Mouse (Mus musculus) neural tube, embryonic 11.5 days (tissue): ENCODE measurements around the gene Nxph4. TPM values are rescaled to one million over a fixed set of nuclear protein-coding genes. Genes with fewer than 3 reads are reported as not detected.

Experiments
- ATAC-seq: fragments of 200-750 bp; cut with Nextera tagmentation; 2 replicates; pipeline ENCODE4 v1.8.0; 2017; ENCODE audit warnings: moderate number of reproducible peaks, mild to moderate bottlenecking, moderate TSS enrichment, moderate library complexity; ENCODE audit not compliant: insufficient read depth, low FRiP score, low TSS enrichment
- DNase-seq: peaks from one replicate; pipeline ENCODE4 v3.0.0-alpha.2; 2015; ENCODE audit warnings: low spot score
- H3K27ac ChIP-seq: fragments of 300-500 bp; sonication (generic); 2 replicates; pipeline ENCODE4 v1.5.1; 2014; ENCODE audit warnings: low read depth, mild to moderate bottlenecking, low read length
- H3K27me3 ChIP-seq: fragments of 300-500 bp; sonication (generic); 2 replicates; pipeline ENCODE4 v1.6.1; 2014; ENCODE audit warnings: mild to moderate bottlenecking, low read length, mixed read lengths; ENCODE audit not compliant: control insufficient read depth, insufficient read depth
- H3K36me3 ChIP-seq: fragments of 300-500 bp; sonication (generic); 2 replicates; pipeline ENCODE4 v1.6.1; 2014; ENCODE audit warnings: mild to moderate bottlenecking, low read length, moderate library complexity, mixed read lengths; ENCODE audit not compliant: control insufficient read depth, insufficient read depth
- H3K4me1 ChIP-seq: fragments of 300-500 bp; sonication (generic); 2 replicates; pipeline ENCODE4 v1.6.1; 2014; ENCODE audit warnings: low read length, mixed read lengths; ENCODE audit not compliant: control insufficient read depth, insufficient read depth
- H3K4me2 ChIP-seq: fragments of 300-500 bp; sonication (generic); 2 replicates; pipeline ENCODE4 v1.6.1; 2014; ENCODE audit warnings: low read depth, mild to moderate bottlenecking, moderate library complexity
- H3K4me3 ChIP-seq: fragments of 300-500 bp; sonication (generic); 2 replicates; pipeline ENCODE4 v1.5.1; 2014; ENCODE audit warnings: low read depth, low read length
- H3K9ac ChIP-seq: fragments of 300-500 bp; sonication (generic); 2 replicates; pipeline ENCODE4 v1.6.1; 2014; ENCODE audit warnings: mild to moderate bottlenecking, low read length
- H3K9me3 ChIP-seq: fragments of 300-500 bp; sonication (generic); 2 replicates; pipeline ENCODE4 v1.6.1; 2016; ENCODE audit warnings: low read length; ENCODE audit not compliant: control insufficient read depth
- WGBS: fragments of 180-500 bp; shearing (Covaris S2); extraction: QIAGEN DNeasy Blood & Tissue Kit; methylation state at CpG from one replicate; pipeline ENCODE4 v1.1.7; 2014; 5-methylcytosine and 5-hydroxymethylcytosine counted together
- polyA plus RNA-seq: library from polyadenylated mRNA; unstranded; fragments of >200 nt; fragmentation: Nextera tagmentation; extraction: Ambion mirVana; gene quantifications from 2 replicates; pipeline ENCODE4 v1.2.1, GENCODE M21; 2014

Gene Nxph4
- polyA plus RNA-seq, 1 experiment from 2014 or later = 45.7 TPM

DNA sequence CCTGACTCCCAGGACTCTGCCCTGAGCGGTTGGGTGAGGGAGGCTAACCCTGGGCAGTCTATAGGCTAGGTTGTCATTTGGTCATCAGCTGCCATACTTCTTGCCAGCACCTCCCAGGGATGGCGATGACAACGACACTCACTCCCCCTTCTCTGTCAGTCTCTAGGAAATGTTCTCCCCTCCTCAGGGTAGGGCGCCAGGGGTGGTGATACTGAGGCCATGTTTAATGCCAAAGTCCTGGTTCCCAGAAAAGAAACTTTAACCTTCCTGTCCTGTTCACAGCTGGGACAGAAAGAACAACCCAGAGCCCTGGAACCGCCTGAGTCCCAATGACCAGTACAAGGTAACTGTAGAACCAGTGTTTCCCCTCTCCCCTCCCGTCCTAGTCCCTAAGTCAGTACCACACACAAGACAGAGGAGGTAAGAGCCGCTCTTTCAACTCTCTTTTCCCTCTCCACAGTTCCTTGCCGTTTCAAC lies 18.3 kb downstream of the Nxph4 start:
- H3K27ac ChIP-seq = no peak overlapping the region
- H3K27me3 ChIP-seq = peaks cover 30% of the 10 kb centered on the region
- DNase-seq (peak; percentile 14), ATAC-seq (no peak)
- peaks cover 2% of the 10 kb centered on the region; the same call in 1 of the 2 replicates for H3K36me3 ChIP-seq
- H3K9me3 ChIP-seq = no peaks in the 10 kb centered on the region
- WGBS = 13% methylated on average over 8 of the region's 8 CpGs
- H3K4me3 ChIP-seq = no peak overlapping the region
- H3K4me2 ChIP-seq = peak overlapping the region; percentile 26
- peak overlapping the region; percentile 2; the same call in 1 of the 2 replicates for H3K9ac ChIP-seq
- H3K4me1 ChIP-seq = peaks cover 49% of the 10 kb centered on the region

DNA sequence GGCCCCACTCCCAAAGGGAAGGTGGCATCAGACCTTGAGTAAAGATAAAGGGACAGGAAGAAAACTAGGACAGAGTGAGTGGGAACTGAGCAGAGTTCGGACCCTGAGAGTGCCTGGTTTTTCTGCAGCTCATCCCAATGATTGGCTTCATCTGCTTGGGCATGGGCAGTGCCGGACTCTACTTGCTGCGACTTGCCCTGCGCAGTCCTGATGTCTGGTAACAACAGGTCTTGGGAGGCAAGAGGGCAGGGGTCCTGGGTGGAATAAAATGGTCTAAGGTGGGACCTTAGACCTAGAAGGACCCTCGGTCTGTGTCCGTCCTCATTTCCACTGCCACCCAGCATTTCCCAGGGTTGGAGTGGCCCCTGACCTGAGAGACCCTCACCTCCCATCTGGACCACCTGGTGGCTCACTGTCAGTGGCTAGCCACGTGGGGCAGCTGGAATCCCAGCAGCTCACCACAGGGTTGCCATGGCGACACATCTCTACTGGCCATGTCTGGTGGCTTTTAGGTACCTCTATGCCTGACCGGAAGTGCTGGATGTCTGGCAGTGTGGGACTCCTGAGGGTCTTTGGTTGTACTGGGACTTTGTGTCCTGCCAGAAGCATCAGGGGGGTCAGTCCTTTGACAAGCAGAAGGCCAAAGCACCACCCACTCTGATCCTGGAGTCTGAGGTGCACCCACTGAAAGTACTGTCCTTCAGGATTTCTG lies 18.9 kb downstream of the Nxph4 start:
- Histone ChIP-seq H3K4me2 (no peak overlapping the region), H3K4me3 (no peak overlapping the region), H3K9ac (no peak overlapping the region), H3K27ac (no peak overlapping the region), H3K36me3 (peaks cover 2% of the 10 kb centered on the region; the same call in 1 of the 2 replicates), H3K9me3 (no peaks in the 10 kb centered on the region), H3K27me3 (peaks cover 36% of the 10 kb centered on the region), H3K4me1 (peaks cover 53% of the 10 kb centered on the region)
- ATAC-seq = no peak
- peak; percentile 34 for DNase-seq
- WGBS = 25% methylated on average over 9 of the region's 9 CpGs

DNA sequence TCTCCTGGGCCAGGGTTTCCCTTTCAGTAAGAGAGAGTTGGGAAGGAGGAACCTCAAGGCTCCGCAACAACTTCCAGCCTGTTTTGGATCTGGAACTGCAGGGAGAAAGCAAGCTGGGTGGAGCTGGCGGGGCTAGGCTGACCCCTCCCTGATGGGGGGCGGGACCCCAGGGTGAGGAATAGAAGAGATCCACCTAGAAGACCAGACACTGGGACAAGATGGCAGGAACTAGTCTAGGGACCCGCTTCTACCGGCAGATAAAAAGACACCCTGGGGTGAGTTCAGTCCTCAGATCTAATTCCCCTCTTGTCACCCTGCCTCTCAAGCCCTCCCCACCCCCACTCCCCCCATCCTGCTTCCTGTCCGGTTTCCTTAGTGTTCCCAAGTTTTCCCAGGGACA lies 19.6 kb downstream of the Nxph4 start, which contains the start of gene Ndufa4l2:
Gene Ndufa4l2, plus strand, starts transcription at position 204 of the 400 bp plus-strand sequence.
- H3K4me1 ChIP-seq = peaks cover 60% of the 10 kb centered on the region
- H3K27me3 ChIP-seq = peaks cover 38% of the 10 kb centered on the region
- DNase-seq = peak; percentile 14
- peaks cover 2% of the 10 kb centered on the region; the same call in 1 of the 2 replicates for H3K36me3 ChIP-seq
- no peak within 1 kb of the TSS for H3K4me3 ChIP-seq
- WGBS = 11% methylated on average over 6 of the region's 6 CpGs
- no peak for ATAC-seq
- peak within 1 kb of the TSS; percentile 15; the same call in 1 of the 2 replicates for H3K4me2 ChIP-seq
- H3K27ac ChIP-seq = peak within 1 kb of the TSS; percentile 2; the same call in 1 of the 2 replicates
- no peaks in the 10 kb centered on the region for H3K9me3 ChIP-seq
- peak within 1 kb of the TSS; percentile 9 for H3K9ac ChIP-seq

DNA sequence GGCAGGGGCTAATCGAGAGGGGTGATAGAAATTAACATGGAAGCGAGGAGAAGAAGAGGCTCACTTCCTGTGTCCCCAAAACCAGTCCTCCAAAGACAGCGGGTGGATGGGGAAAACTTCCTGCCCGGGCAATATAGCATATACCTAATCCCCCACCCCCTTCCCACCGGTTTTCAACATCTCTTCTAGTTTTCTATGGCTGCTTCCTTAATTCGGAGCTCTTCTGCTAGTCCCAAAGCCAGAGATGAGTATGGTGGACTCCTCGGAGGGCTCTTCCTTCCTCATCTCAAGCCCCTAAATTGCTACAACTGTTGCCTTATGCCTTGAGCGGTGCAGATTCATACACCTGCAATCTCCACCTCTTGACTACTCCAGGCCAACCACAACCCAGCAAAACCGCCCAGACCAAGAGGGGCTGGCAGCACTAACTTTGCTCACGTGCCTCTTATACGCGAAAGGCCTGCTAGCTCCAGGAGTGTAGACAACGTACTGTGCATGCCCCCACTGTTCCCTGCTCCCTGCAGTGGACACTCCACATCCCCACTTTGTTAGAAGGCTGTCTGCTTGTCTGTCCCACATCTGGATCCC lies 20.2 kb downstream of the Nxph4 start:
- H3K9me3 ChIP-seq = no peaks in the 10 kb centered on the region
- H3K27me3 ChIP-seq = peaks cover 39% of the 10 kb centered on the region
- H3K4me1 ChIP-seq = peaks cover 65% of the 10 kb centered on the region
- H3K9ac ChIP-seq = no peak overlapping the region; the same call in 1 of the 2 replicates
- 10% methylated on average over 13 of the region's 13 CpGs for WGBS
- no peaks in the 10 kb centered on the region; the same call in 1 of the 2 replicates for H3K36me3 ChIP-seq
- H3K4me2 ChIP-seq = no peak overlapping the region; the same call in 1 of the 2 replicates
- no peak overlapping the region for H3K27ac ChIP-seq
- DNase-seq (no peak), ATAC-seq (no peak)
- H3K4me3 ChIP-seq = no peak overlapping the region

DNA sequence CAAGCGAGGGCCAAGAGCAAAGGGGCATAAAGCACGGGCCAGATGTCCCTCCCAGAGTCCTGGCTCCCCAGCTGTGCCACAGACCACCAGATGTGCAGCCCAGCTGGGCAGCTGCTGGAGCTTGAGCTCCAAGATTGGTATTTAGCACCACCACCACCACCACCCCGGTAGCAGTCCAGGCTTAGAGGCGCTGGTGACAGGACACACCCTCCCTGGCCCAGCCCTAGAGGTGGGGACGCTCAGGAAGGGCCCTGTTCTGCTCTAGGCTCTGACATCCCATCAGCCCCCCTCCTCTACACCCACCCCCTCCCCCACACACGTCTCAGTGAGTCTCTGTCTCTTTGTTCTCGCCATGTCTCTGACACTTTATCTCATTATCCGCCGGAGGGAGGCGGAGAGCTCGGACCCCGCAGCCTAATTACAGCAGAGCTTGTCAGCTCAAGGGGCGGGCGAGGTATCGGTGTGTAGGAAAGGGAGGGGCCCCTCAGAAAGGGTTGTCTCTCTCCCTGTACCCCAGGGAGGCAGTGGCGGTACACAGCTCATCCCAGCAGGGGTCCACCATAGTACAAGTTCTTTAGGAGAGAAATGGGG lies 20.8 kb downstream of the Nxph4 start:
- Histone ChIP-seq H3K27me3 (peaks cover 39% of the 10 kb centered on the region), H3K4me2 (peak overlapping the region; percentile 39), H3K9ac (peak overlapping the region; percentile 9), H3K9me3 (no peaks in the 10 kb centered on the region), H3K4me1 (peaks cover 67% of the 10 kb centered on the region), H3K36me3 (no peaks in the 10 kb centered on the region; the same call in 1 of the 2 replicates), H3K27ac (peak overlapping the region; percentile 2; the same call in 1 of the 2 replicates), H3K4me3 (no peak overlapping the region)
- ATAC-seq = 0 out of 2 replicates have a peak, but pooled peaks have one; percentile 14
- WGBS = under 1% methylated on average over 16 of the region's 16 CpGs
- DNase-seq = peak; percentile 56

DNA sequence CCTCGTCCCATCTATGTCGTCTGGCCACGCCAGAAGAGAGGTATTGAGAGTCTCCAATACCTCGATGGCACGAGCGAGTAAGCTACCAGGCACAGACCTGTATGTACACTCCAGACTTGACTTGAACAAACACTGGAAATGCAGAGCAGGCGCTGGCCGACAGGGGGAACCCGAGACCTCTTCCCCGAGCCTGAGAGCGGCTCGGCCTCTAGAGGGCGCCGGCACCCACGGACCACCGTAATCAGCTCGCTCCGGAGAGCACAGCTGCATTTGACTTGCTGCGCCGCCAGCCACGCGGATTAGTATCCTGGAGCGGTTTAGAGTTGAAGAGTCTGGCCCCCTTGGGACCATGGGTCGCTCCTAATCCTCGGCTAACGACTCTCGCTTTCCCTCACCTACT lies 21.5 kb downstream of the Nxph4 start:
- WGBS = 0% methylated on average over 27 of the region's 27 CpGs
- Histone ChIP-seq H3K4me3 (peak overlapping the region; percentile 30), H3K27me3 (peaks cover 39% of the 10 kb centered on the region), H3K4me1 (peaks cover 67% of the 10 kb centered on the region), H3K4me2 (peak overlapping the region; percentile 56), H3K27ac (peak overlapping the region; percentile 91), H3K9me3 (no peaks in the 10 kb centered on the region), H3K36me3 (no peaks in the 10 kb centered on the region), H3K9ac (peak overlapping the region; percentile 1; the same call in 1 of the 2 replicates)
- DNase-seq (peak; percentile 96), ATAC-seq (0 out of 2 replicates have a peak, but pooled peaks have one; percentile 10)

DNA sequence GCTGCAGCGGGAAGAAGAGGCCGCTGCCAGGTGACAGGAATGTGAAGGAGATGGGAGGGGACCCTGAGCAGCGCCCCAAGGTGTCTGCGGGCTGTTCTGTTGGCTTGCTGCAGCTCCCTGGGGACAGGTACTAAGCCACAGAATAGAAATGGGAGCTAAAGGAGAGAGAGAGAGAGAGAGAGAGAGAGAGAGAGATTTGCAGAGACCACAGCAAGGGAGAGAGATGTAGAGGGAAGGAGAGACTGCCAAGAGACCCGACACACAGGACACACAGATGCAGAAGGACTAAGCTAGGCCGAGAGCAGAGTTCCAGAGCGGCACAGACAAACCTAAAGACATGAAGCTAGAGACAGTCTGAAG lies 22.1 kb downstream of the Nxph4 start:
- H3K9ac ChIP-seq = peak overlapping the region; percentile 63
- H3K9me3 ChIP-seq = no peaks in the 10 kb centered on the region
- peak overlapping the region; percentile 30 for H3K4me3 ChIP-seq
- peak overlapping the region; percentile 91 for H3K27ac ChIP-seq
- ATAC-seq (no peak), DNase-seq (no peak)
- H3K4me2 ChIP-seq = peak overlapping the region; percentile 56
- 3% methylated on average over 7 of the region's 7 CpGs for WGBS
- H3K4me1 ChIP-seq = peaks cover 66% of the 10 kb centered on the region
- H3K36me3 ChIP-seq = no peaks in the 10 kb centered on the region
- H3K27me3 ChIP-seq = peaks cover 44% of the 10 kb centered on the region

DNA sequence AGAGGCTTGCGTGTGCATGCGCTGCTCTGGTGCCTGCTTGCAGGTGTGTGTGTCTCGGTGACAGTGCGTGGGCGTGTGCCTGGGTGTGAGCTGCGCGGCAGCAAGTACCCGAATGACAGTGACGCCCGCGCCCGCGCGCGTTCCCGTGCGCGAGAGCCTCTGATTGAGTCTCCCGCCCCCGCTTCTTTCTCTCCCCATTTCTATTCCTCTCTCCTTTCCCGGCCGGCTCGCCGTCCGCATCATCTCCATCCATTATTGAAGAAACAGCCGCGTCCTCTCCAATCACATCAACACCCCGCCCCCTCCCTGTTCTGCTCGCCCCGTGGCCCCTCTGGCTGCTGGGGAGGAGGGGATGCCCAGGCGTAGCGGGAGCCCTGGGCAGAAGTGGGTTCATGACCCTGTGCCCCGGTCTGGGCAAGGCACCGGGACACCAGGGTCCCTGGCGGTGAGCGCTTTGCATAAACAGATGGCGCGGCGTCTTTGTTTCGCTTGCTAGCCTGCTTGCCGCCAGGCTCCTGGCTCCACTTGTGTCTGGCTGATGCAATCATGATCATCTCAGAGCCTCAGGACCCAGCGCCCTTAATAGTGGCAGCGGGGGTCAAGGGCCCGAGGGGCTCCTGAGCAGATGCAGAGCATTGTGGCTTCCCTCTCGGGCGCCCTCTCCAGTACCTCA lies 22.6 kb downstream of the Nxph4 start:
- no peaks in the 10 kb centered on the region for H3K36me3 ChIP-seq
- peak overlapping the region; percentile 63 for H3K9ac ChIP-seq
- H3K4me2 ChIP-seq = peak overlapping the region; percentile 56
- H3K4me3 ChIP-seq = peak overlapping the region; percentile 30
- WGBS = under 1% methylated on average over 45 of the region's 46 CpGs
- ATAC-seq (0 out of 2 replicates have a peak, but pooled peaks have one; percentile 3), DNase-seq (peak; percentile 80)
- peaks cover 49% of the 10 kb centered on the region for H3K27me3 ChIP-seq
- peak overlapping the region; percentile 91 for H3K27ac ChIP-seq
- H3K4me1 ChIP-seq = peaks cover 61% of the 10 kb centered on the region
- no peaks in the 10 kb centered on the region for H3K9me3 ChIP-seq
